Mouse (Mus musculus) heart, embryonic 11.5 days (tissue): ENCODE measurements around the gene Fstl3. TPM values are rescaled to one million over a fixed set of nuclear protein-coding genes. Genes with fewer than 3 reads are reported as not detected.

ENCODE experiments used
- ATAC-seq: fragments of 200-750 bp; cut with Nextera tagmentation; replicated peaks from 2 replicates; pipeline ENCODE4 v1.8.0; 2017; ENCODE audit warnings: moderate library complexity; ENCODE audit not compliant: insufficient number of reproducible peaks, low FRiP score, low TSS enrichment
- H3K27ac ChIP-seq: fragments of 300-500 bp; sonication (generic); 2 replicates; pipeline ENCODE4 v1.5.1; 2014; ENCODE audit warnings: mild to moderate bottlenecking, low read depth, low read length
- H3K27me3 ChIP-seq: fragments of 300-500 bp; sonication (generic); 2 replicates; pipeline ENCODE4 v1.6.1; 2014; ENCODE audit warnings: mild to moderate bottlenecking, low read length, mixed read lengths; ENCODE audit not compliant: control insufficient read depth, insufficient read depth
- H3K36me3 ChIP-seq: fragments of 300-500 bp; sonication (generic); 2 replicates; pipeline ENCODE4 v1.6.1; 2014; ENCODE audit warnings: mild to moderate bottlenecking, low read length, moderate library complexity, mixed read lengths; ENCODE audit not compliant: control insufficient read depth, insufficient read depth
- H3K4me1 ChIP-seq: fragments of 300-500 bp; sonication (generic); 2 replicates; pipeline ENCODE4 v1.6.1; 2014; ENCODE audit warnings: low read length; ENCODE audit not compliant: control insufficient read depth, insufficient read depth
- H3K4me2 ChIP-seq: fragments of 300-500 bp; sonication (generic); 2 replicates; pipeline ENCODE4 v1.6.1; 2014; ENCODE audit warnings: mild to moderate bottlenecking, moderate library complexity
- H3K4me3 ChIP-seq: fragments of 300-500 bp; sonication (generic); 2 replicates; pipeline ENCODE4 v1.5.1; 2014; ENCODE audit warnings: low read depth, low read length
- H3K9ac ChIP-seq: fragments of 300-500 bp; sonication (generic); 2 replicates; pipeline ENCODE4 v1.6.1; 2014; ENCODE audit warnings: mild to moderate bottlenecking, low read depth, low read length, moderate library complexity
- H3K9me3 ChIP-seq: fragments of 300-500 bp; sonication (generic); replicated peaks from 2 replicates; pipeline ENCODE4 v1.6.1; 2016; ENCODE audit warnings: low read length; ENCODE audit not compliant: control insufficient read depth
- WGBS: fragments of 180-500 bp; shearing (Covaris S2); extraction: QIAGEN DNeasy Blood & Tissue Kit; methylation state at CpG from one replicate; pipeline ENCODE4 v1.1.7; 2014; ENCODE audit not compliant: insufficient replicate concordance; 5-methylcytosine and 5-hydroxymethylcytosine counted together
- polyA plus RNA-seq: library from polyadenylated mRNA; unstranded; fragments of >200 nt; fragmentation: Nextera tagmentation; extraction: Ambion mirVana; gene quantifications from 2 replicates; pipeline ENCODE4 v1.2.1, GENCODE M21; 2014

Fstl3 gene
- polyA plus RNA-seq, 1 experiment from 2014 or later: 11.4 TPM

GRCm38 (mm10) chr10:79766001-79766507, 11.0 kb upstream of the Fstl3 start:
- peaks cover 35% of the 10 kb centered on the region for H3K4me1 ChIP-seq
- 6% methylated on average over 16 of the region's 16 CpGs for WGBS
- no peak; the same call in 1 of the 2 replicates for ATAC-seq

DNA sequence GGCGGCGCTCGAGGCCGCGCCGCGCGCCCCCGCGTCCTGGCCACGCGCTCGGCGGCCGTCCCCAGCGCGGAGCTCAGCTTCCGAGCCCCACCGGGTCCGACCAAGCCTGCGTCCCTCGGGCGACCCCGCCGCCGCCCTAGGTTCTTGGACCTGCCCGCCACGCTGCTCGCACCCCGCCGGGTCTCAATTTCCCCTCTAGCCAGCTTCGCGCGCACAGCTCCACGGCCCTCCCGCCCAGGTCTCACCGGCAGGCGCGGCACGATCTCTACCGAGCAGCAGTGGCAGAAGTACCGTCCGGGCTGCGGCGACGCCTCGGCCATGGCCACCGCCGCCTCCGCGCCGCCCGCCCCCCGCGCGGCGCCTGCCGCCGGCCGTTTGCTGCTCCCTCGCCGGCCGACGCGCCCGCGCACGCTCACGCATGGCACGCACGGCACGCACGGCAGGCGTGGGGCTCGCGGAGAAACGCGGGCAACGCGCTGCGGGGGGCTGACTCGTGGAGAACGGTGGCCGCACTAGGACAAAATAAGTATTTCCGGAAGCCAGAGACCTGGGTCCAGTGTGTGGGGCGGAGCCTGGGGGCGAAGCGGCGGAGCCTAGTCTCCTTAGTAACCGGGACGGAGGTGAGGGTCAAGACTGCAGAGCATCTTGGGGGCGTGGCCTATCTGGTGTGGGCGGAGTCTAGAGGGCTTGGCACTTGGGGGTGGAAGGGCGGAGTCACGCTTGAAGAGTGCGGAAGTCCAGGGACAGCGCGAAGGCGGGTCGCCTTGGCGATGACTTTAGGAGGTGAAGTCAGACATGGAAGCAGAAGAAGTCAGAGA, 10.4 kb upstream of the Fstl3 start, which contains the start of gene Rnf126:
TSS of gene Rnf126 (minus strand) at position 445 of the 818 bp plus-strand sequence.
- H3K27me3 ChIP-seq: peaks cover 3% of the 10 kb centered on the region; the same call in 1 of the 2 replicates
- H3K9me3 ChIP-seq: no peaks in the 10 kb centered on the region
- peaks cover 7% of the 10 kb centered on the region for H3K36me3 ChIP-seq
- H3K27ac ChIP-seq: peak within 1 kb of the TSS; percentile 92
- ATAC-seq: peak; percentile 92
- H3K4me1 ChIP-seq: peaks cover 35% of the 10 kb centered on the region
- H3K4me2 ChIP-seq: peak within 1 kb of the TSS; percentile 96
- H3K9ac ChIP-seq: peak within 1 kb of the TSS; percentile 92
- WGBS: under 1% methylated on average over 92 of the region's 101 CpGs
- peak within 1 kb of the TSS; percentile 92 for H3K4me3 ChIP-seq

More at GRCm38 (mm10) chr10:79766001-79766507, 11.0 kb upstream of the Fstl3 start:
- peak overlapping the region; percentile 92 for H3K9ac ChIP-seq
- peak overlapping the region; percentile 92 for H3K4me3 ChIP-seq
- peak overlapping the region; percentile 92 for H3K27ac ChIP-seq
- H3K9me3 ChIP-seq: no peaks in the 10 kb centered on the region
- H3K27me3 ChIP-seq: peaks cover 3% of the 10 kb centered on the region; the same call in 1 of the 2 replicates
- H3K4me2 ChIP-seq: peak overlapping the region; percentile 96
- peaks cover 14% of the 10 kb centered on the region for H3K36me3 ChIP-seq

GRCm38 (mm10) chr10:79767372-79768244, 9.5 kb upstream of the Fstl3 start:
- peak; percentile 62 for ATAC-seq
- 11% methylated on average over 40 of the region's 40 CpGs for WGBS

GRCm38 (mm10) chr10:79768400-79768799, 8.7 kb upstream of the Fstl3 start:
- ATAC-seq: no peak
- no peak overlapping the region for H3K4me2 ChIP-seq
- no peaks in the 10 kb centered on the region for H3K36me3 ChIP-seq
- no peak overlapping the region for H3K9ac ChIP-seq
- no peak overlapping the region for H3K27ac ChIP-seq
- under 1% methylated on average over 5 of the region's 5 CpGs for WGBS
- H3K4me3 ChIP-seq: no peak overlapping the region
- peaks cover 6% of the 10 kb centered on the region; the same call in 1 of the 2 replicates for H3K27me3 ChIP-seq
- peaks cover 3% of the 10 kb centered on the region; the same call in 1 of the 2 replicates for H3K9me3 ChIP-seq
- H3K4me1 ChIP-seq: peaks cover 32% of the 10 kb centered on the region

More at GRCm38 (mm10) chr10:79767372-79768244, 9.5 kb upstream of the Fstl3 start:
- Histone ChIP-seq H3K36me3 (no peaks in the 10 kb centered on the region), H3K9ac (peak overlapping the region; percentile 58; the same call in 1 of the 2 replicates), H3K4me1 (peaks cover 35% of the 10 kb centered on the region), H3K4me2 (peak overlapping the region; percentile 96), H3K27ac (peak overlapping the region; percentile 65), H3K9me3 (peaks cover 3% of the 10 kb centered on the region; the same call in 1 of the 2 replicates), H3K4me3 (peak overlapping the region; percentile 92), H3K27me3 (peaks cover 4% of the 10 kb centered on the region; the same call in 1 of the 2 replicates)

DNA sequence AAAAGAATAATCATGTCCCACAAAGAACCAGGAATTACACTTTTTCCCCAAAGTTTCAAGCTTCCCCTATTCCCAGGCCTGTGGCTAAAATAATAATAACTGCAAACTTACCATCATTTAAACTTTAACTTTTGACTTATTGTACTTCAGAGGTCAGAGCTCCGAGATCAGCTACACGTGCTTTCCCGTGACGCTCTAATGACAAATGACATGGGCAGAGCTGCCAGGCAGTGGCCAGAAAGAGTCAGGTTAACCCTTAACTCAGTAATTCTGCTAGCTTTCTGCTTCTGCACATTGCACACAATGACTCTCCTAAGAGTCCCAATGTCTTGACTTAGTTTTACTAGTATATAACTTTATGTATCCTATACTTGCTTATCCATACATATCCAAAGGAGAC, 7.7 kb upstream of the Fstl3 start:
- H3K36me3 ChIP-seq: no peaks in the 10 kb centered on the region
- H3K9me3 ChIP-seq: peaks cover 3% of the 10 kb centered on the region; the same call in 1 of the 2 replicates
- peaks cover 22% of the 10 kb centered on the region for H3K4me1 ChIP-seq
- no peak overlapping the region for H3K4me2 ChIP-seq
- 62% methylated on average over 4 of the region's 4 CpGs for WGBS
- H3K27me3 ChIP-seq: peaks cover 6% of the 10 kb centered on the region; the same call in 1 of the 2 replicates
- no peak overlapping the region for H3K9ac ChIP-seq
- no peak overlapping the region for H3K4me3 ChIP-seq
- no peak for ATAC-seq
- H3K27ac ChIP-seq: no peak overlapping the region

DNA sequence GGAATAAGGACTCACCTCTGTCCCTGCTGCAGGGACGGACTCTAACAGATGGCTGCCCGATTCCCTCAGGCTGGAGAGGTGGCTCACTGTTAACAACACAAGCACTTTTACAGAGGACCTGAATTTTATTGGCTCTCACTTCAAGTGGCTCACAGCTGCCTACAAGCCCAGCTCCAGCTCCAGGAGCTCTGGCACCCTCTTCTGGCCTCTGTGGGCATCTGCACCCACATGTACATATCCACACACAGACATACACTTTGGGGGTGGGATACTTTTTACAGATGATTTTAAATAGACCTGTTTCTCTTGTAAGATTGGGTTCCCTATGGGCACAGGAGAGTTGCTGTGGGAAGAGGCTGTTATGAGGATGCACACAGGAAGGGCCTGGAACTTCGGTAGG, 4.8 kb upstream of the Fstl3 start:
- H3K9me3 ChIP-seq: peaks cover 7% of the 10 kb centered on the region; the same call in 1 of the 2 replicates
- H3K27me3 ChIP-seq: peaks cover 10% of the 10 kb centered on the region
- H3K4me3 ChIP-seq: no peak overlapping the region
- no peak overlapping the region for H3K4me2 ChIP-seq
- no peak for ATAC-seq
- no peaks in the 10 kb centered on the region for H3K36me3 ChIP-seq
- peaks cover 11% of the 10 kb centered on the region; the same call in 1 of the 2 replicates for H3K4me1 ChIP-seq
- 84% methylated on average over 3 of the region's 3 CpGs for WGBS
- H3K27ac ChIP-seq: no peak overlapping the region
- H3K9ac ChIP-seq: no peak overlapping the region

DNA sequence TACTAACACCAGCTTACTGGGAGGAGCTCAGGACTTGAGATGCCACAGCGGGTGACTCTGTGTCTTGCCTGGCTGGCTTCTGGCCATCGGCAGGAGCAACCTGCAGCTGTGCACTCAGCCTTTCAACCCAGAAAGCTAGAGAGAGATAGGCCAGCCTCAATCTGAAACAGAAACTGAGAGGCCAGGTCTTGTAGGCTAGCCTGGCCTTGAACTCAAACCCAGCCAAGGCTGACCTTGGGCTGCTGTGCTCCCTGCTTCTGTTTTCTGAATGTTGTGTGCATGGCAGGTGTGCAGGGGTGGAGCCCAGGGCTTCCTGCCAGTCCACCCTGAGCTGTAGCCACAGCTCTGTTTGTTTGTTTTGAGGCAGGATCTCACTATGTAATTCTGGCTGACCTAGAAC, 3.9 kb upstream of the Fstl3 start:
- Histone ChIP-seq H3K4me2 (no peak overlapping the region), H3K27ac (no peak overlapping the region), H3K36me3 (no peaks in the 10 kb centered on the region), H3K27me3 (peaks cover 17% of the 10 kb centered on the region), H3K4me3 (no peak overlapping the region), H3K9ac (no peak overlapping the region), H3K9me3 (peaks cover 7% of the 10 kb centered on the region; the same call in 1 of the 2 replicates), H3K4me1 (peaks cover 13% of the 10 kb centered on the region)
- 82% methylated on average over 2 of the region's 2 CpGs for WGBS
- no peak for ATAC-seq
